Mouse (Mus musculus) lung, embryonic 14.5 days (tissue): ENCODE data around the gene Sez6l. TPM values are rescaled to one million over a fixed set of nuclear protein-coding genes. Genes with fewer than 3 reads are reported as not detected.

Experiments
- ATAC-seq: fragments of 200-750 bp; cut with Nextera tagmentation; 2 replicates; pipeline ENCODE4 v1.8.0; 2017; ENCODE audit warnings: mild to moderate bottlenecking, moderate TSS enrichment, moderate library complexity; ENCODE audit not compliant: insufficient read depth
- DNase-seq: peaks from one replicate; pipeline ENCODE4 v3.0.0-alpha.2; 2015
- H3K27ac ChIP-seq: fragments of 300-500 bp; sonication (generic); 2 replicates; pipeline ENCODE4 v1.5.1; 2014; ENCODE audit warnings: low read depth, mild to moderate bottlenecking, moderate library complexity
- H3K27me3 ChIP-seq: fragments of 300-500 bp; sonication (generic); 2 replicates; pipeline ENCODE4 v1.6.1; 2014; ENCODE audit warnings: low read length, control low read depth; ENCODE audit not compliant: insufficient read depth
- H3K36me3 ChIP-seq: fragments of 300-500 bp; sonication (generic); 2 replicates; pipeline ENCODE4 v1.6.1; 2014; ENCODE audit warnings: control low read depth; ENCODE audit not compliant: insufficient read depth
- H3K4me1 ChIP-seq: fragments of 300-500 bp; sonication (generic); 2 replicates; pipeline ENCODE4 v1.6.1; 2014; ENCODE audit warnings: antibody characterized with exemption, control low read depth; ENCODE audit not compliant: insufficient read depth
- H3K4me2 ChIP-seq: fragments of 300-500 bp; sonication (generic); 2 replicates; pipeline ENCODE4 v1.6.1; 2014; ENCODE audit warnings: mild to moderate bottlenecking
- H3K4me3 ChIP-seq: fragments of 300-500 bp; sonication (generic); 2 replicates; pipeline ENCODE4 v1.5.1; 2014; ENCODE audit warnings: low read depth, low read length
- H3K9ac ChIP-seq: fragments of 300-500 bp; sonication (generic); 2 replicates; pipeline ENCODE4 v1.6.1; 2014
- H3K9me3 ChIP-seq: fragments of 300-500 bp; sonication (generic); 2 replicates; pipeline ENCODE4 v1.6.1; 2016; ENCODE audit warnings: low read depth, low read length, control low read depth
- CTCF ChIP-seq: IDR thresholded peaks from 2 replicates; pipeline ENCODE4 v1.5.1; 2016; ENCODE audit warnings: antibody characterized with exemption, low read depth
- WGBS: fragments of 180-500 bp; shearing (Covaris S2); extraction: QIAGEN DNeasy Blood & Tissue Kit; methylation state at CpG from one replicate; pipeline ENCODE4 v1.1.7; 2014; 5-methylcytosine and 5-hydroxymethylcytosine counted together
- polyA plus RNA-seq: library from polyadenylated mRNA; unstranded; fragments of >200 nt; fragmentation: Nextera tagmentation; extraction: Ambion mirVana; gene quantifications from 2 replicates; pipeline ENCODE4 v1.2.1, GENCODE M21; 2014

The Sez6l gene
- polyA plus RNA-seq, 1 experiment from 2014 or later, result 0.32 TPM

GRCm38 (mm10) chr5:112496753-112497369 is 80.1 kb downstream of the Sez6l start:
- no peak overlapping the region for H3K9ac ChIP-seq
- no peak overlapping the region for H3K27ac ChIP-seq
- H3K36me3 ChIP-seq, result no peaks in the 10 kb centered on the region
- H3K9me3 ChIP-seq, result no peaks in the 10 kb centered on the region
- no peaks in the 10 kb centered on the region for H3K27me3 ChIP-seq
- 64% methylated on average over 7 of the region's 7 CpGs for WGBS
- no peak overlapping the region for H3K4me3 ChIP-seq
- DNase-seq (no peak), ATAC-seq (no peak)
- no peak overlapping the region for H3K4me2 ChIP-seq
- TF ChIP-seq CTCF, result no peak
- no peaks in the 10 kb centered on the region; the same call in 1 of the 2 replicates for H3K4me1 ChIP-seq

GRCm38 (mm10) chr5:112493492-112493891 is 83.5 kb downstream of the Sez6l start:
- Histone ChIP-seq H3K4me1 (no peaks in the 10 kb centered on the region; the same call in 1 of the 2 replicates), H3K27me3 (no peaks in the 10 kb centered on the region), H3K36me3 (no peaks in the 10 kb centered on the region), H3K27ac (no peak overlapping the region), H3K9ac (no peak overlapping the region), H3K9me3 (no peaks in the 10 kb centered on the region), H3K4me3 (no peak overlapping the region), H3K4me2 (peak overlapping the region; percentile 32; the same call in 1 of the 2 replicates)
- peak; percentile 63 for ATAC-seq
- TF ChIP-seq CTCF, result no peak
- 24% methylated on average over 11 of the region's 11 CpGs for WGBS
- DNase-seq, result peak; percentile 83

GRCm38 (mm10) chr5:112491489-112491888 is 85.5 kb downstream of the Sez6l start:
- no peak overlapping the region for H3K4me3 ChIP-seq
- H3K36me3 ChIP-seq, result no peaks in the 10 kb centered on the region
- H3K4me2 ChIP-seq, result no peak overlapping the region
- H3K9me3 ChIP-seq, result no peaks in the 10 kb centered on the region
- H3K27me3 ChIP-seq, result no peaks in the 10 kb centered on the region
- ATAC-seq (no peak), DNase-seq (peak; percentile 26)
- no peak overlapping the region for H3K9ac ChIP-seq
- H3K4me1 ChIP-seq, result no peaks in the 10 kb centered on the region; the same call in 1 of the 2 replicates
- TF ChIP-seq CTCF, result peak; percentile 40; the same call in 1 of the 2 replicates
- H3K27ac ChIP-seq, result no peak overlapping the region
- WGBS, result 64% methylated on average over 11 of the region's 11 CpGs

- Histone ChIP-seq H3K4me1 (no peaks in the 10 kb centered on the region), H3K9me3 (no peaks in the 10 kb centered on the region), H3K4me2 (no peak overlapping the region), H3K4me3 (no peak overlapping the region), H3K27me3 (no peaks in the 10 kb centered on the region), H3K9ac (no peak overlapping the region), H3K36me3 (no peaks in the 10 kb centered on the region), H3K27ac (no peak overlapping the region)
- no peak for TF ChIP-seq CTCF
- no peak for DNase-seq
- ATAC-seq, result no peak
- 67% methylated on average over 8 of the region's 8 CpGs for WGBS
Measured at GRCm38 (mm10) chr5:112488101-112488776, 88.7 kb downstream of the Sez6l start.

- H3K27me3 ChIP-seq, result no peaks in the 10 kb centered on the region
- H3K27ac ChIP-seq, result no peak overlapping the region
- DNase-seq, result no peak
- H3K36me3 ChIP-seq, result no peaks in the 10 kb centered on the region
- no peaks in the 10 kb centered on the region for H3K4me1 ChIP-seq
- no peak overlapping the region for H3K4me3 ChIP-seq
- no peak for TF ChIP-seq CTCF
- H3K9ac ChIP-seq, result no peak overlapping the region
- H3K4me2 ChIP-seq, result no peak overlapping the region
- no peaks in the 10 kb centered on the region for H3K9me3 ChIP-seq
- 93% methylated on average over 1 of the region's 1 CpGs for WGBS
- ATAC-seq, result no peak
Measured at GRCm38 (mm10) chr5:112487504-112487903, 89.5 kb downstream of the Sez6l start.

GRCm38 (mm10) chr5:112486415-112486814 is 90.6 kb downstream of the Sez6l start:
- no peak for TF ChIP-seq CTCF
- Histone ChIP-seq H3K9ac (no peak overlapping the region), H3K4me2 (no peak overlapping the region), H3K4me3 (no peak overlapping the region), H3K27ac (no peak overlapping the region), H3K4me1 (no peaks in the 10 kb centered on the region), H3K9me3 (no peaks in the 10 kb centered on the region), H3K27me3 (no peaks in the 10 kb centered on the region), H3K36me3 (no peaks in the 10 kb centered on the region)
- ATAC-seq (no peak), DNase-seq (peak; percentile 7)
- WGBS, result 50% methylated on average over 5 of the region's 5 CpGs

- Histone ChIP-seq H3K9me3 (no peaks in the 10 kb centered on the region), H3K4me3 (no peak overlapping the region), H3K27me3 (no peaks in the 10 kb centered on the region), H3K4me1 (no peaks in the 10 kb centered on the region), H3K36me3 (no peaks in the 10 kb centered on the region), H3K27ac (no peak overlapping the region), H3K4me2 (no peak overlapping the region), H3K9ac (no peak overlapping the region)
- no peak for DNase-seq
- TF ChIP-seq CTCF, result no peak
- WGBS, result 24% methylated on average over 13 of the region's 13 CpGs
- ATAC-seq, result no peak
Measured at GRCm38 (mm10) chr5:112484924-112485715, 91.9 kb downstream of the Sez6l start.
